Mouse (Mus musculus) skeletal muscle tissue, adult 2 months (tissue): Measurements from ENCODE around the gene Mrps36.
A peak's percentile ranks its signal among the peaks of the same experiment; 100 is the strongest.
"Not testable (repeated sequence)": the region's sequence is repeated elsewhere in the genome, so short reads cannot be mapped to it uniquely, and the experiment has no call there.

Experiments
- DNase-seq: peaks from one replicate; pipeline ENCODE4 v3.0.0-alpha.2; 2012; ENCODE audit warnings: low read depth, low spot score

Gene Mrps36

DNA sequence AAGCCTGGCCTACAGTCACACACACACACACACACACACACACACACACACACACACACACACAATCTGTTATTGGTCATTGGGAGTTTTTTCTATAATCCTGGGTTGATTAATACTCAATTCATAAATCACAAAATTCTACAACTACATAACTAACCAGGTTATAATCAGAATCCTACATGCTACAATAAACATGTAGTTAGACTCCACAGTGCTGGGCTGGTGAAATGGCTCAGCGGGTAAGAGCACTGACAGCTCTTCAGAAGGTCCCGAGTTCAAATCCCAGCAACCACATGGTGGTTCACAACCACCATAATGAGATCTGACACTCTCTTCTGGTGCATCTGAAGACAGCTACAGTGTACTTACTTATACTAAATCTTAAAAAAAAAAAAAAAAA, 11.7 kb downstream of the Mrps36 start:
- no peak for DNase-seq

DNA sequence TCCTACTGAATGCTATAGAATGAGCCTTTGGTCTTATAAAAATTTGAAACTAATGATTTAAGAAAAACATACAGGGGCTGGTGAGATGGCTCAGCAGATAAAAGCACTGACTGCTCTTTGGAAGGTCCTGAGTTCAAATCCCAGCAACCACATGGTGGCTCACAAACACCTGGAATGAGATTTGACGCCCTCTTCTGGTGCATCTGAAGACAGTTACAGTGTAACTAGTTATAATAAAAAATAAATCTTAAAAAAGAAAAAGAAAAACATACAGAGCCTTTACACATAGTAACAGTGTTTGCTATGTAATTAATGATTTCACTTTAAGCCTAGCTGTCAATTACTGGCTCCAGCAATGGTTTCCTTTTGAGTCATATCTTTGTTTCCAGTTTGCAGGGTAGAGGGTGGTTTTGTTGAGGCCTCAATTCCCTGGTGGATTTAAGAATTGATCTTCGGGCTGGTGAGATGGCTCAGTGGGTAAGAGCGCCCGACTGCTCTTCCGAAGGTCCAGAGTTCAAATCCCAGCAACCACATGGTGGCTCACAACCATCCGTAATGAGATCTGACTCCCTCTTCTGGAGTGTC, 12.9 kb downstream of the Mrps36 start:
- DNase-seq = not testable (repeated sequence)

DNA sequence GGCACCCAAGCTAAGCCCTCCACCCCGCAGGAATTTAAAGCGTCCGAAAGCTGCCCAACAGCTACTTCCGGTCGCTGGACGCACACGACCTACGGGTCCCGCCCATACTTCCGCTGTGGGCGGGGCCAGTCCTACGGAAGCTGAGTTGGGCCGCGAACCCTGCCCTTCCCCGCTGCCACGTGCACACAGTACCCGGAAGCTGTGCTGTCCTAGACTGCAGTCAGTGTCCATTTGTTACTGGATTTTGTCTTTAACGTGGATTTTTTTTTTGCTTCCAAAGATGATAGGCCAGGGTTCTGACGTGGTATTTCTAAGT, 13.6 kb downstream of the Mrps36 start, which contains the start of gene Cdk7:
Gene Cdk7 (minus strand): TSS at position 79 of the 316 bp plus-strand sequence.
- DNase-seq = peak; percentile 91

DNA sequence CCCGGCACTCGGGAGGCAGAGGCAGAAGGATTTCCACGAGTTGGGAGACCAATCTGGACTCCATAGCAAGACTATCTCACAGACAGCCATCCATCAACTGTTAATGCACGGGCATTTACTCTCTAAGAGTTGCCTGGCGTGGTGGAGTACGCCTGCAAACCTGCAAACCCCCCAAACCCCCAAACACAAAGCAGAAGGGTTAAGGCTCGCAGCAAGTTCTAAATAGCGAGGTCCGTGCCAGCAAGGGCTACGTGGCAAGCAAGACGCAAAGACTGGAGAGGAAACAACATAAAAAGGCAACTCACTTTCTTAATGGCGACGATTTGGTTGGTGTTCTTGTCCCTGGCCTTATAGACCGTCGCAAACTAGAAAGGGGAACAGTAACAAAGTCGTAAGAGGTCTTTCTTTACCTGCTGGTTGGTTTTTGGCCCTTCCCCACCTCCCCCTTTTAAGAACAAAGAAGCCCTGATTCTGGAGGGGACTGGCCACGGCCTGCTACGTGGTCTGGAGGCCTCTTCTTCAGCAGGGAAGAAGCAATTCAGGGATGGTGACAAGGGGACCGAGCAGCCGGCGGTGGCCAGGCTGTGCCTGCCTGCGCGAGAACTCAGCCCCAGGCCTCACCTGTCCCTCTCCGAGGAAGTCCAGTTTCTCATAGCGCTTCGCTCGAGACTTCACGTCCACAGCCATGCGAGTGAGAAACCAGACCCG, 14.2 kb downstream of the Mrps36 start:
- no peak for DNase-seq

DNA sequence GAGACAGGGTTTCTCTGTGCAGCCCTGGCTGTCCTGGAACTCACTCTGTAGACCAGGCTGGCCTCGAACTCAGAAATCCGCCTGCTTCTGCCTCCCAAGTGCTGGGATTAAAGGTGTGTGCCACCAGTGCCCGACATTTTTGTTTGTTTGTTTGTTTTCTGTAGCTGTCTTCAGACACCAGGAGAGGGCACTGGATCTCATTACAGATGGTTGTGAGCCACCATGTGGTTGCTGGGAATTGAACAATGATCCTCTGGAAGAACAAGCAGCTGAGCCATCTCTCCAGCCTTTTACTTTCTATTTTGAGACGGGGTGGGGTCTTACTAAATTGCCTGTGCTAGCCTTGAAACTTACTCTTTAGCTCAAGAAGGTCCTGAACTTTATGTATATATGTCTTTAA, 15.9 kb downstream of the Mrps36 start:
- not testable (repeated sequence) for DNase-seq

DNA sequence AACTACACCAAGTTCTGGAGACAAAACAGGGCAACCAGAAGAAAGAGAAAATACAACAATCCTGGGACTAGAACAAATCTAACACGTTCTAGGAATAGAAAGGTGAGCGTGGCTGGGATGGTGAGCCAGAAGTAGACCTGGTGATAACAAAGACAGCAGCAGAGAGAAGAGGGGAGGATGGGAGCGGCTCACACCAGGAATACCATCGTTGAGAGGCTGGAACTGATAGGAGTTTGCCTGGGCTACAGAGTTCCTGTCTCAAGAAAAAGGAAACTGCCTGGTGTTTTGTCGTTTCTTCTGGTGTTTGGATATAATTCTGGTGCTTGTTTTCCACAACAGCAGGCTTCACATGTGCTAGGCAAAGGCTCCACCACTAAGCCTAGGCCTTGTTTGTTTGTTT, 16.4 kb downstream of the Mrps36 start:
- no peak for DNase-seq

DNA sequence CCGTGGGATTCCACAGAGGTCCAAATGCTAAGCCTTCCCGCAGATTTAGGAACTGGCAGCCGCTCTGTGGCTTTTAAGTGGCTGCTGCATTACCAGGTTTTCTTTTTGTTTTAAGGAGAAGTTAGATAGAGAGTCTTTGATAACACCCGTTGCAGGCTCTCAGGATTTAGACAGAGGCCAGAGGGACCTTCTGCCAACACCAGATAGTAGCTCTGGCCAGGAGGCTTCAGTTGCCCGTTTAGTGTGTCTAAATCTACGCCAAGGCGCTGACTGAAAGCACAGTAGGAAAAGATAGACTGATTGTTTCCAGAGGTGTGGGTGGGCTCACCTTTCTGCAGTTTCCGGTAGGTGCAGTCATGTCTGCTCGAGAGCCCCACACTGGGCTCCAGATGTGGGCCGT, 19.3 kb downstream of the Mrps36 start:
- no peak for DNase-seq

DNA sequence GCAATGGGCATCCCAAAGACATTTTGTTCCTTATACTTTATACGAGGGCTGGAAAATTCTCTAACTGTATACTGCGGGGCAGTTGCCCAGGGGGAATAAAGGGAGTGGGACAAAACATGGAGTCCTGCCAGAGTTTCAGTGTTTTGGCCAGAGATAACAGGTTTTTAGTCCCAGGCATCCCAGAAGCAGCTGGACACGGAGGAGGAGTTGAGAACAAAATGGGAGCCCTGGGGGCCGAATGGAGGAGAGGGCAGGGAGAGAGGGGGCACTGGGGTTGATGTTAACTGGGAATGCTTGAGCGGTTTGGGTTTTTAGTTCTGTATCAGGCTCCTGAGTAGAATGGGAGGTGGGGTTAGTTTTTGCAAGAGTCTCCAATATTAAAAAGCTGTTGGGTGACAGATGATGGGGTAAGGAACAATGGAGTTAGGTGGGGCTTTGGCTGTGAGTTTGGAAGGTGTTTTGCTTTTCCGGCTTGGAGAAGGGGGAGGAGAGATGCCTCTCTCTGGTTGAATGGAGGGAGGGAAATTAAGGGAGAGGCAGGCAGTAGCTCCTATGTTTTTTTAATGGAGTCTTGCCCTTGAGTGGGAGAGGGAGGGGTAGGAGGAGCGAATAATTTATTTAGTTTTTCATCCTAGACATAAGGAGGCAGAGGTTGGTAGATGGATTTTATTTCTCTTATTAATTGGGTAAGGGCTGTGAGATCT, 20.3 kb downstream of the Mrps36 start:
- no peak for DNase-seq

DNA sequence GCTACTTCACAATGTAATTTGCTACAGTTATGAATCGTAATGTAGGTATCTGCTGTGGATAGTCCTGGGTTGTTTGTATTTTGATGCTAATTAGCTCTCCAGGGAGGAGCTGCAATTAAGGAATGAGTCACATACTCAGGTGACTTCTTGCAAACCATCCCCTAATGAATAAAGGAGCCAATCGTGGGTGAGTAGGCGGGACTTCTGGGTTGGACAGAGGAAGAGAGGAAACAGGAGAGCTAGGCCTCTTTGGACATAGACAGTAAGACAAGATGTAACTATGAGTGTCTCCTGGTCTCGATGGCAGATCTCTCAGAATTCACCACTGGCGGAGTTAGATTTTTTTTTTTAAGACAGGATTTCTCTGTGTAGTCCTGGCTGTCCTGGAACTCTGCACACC, 22.8 kb downstream of the Mrps36 start:
- no peak for DNase-seq

DNA sequence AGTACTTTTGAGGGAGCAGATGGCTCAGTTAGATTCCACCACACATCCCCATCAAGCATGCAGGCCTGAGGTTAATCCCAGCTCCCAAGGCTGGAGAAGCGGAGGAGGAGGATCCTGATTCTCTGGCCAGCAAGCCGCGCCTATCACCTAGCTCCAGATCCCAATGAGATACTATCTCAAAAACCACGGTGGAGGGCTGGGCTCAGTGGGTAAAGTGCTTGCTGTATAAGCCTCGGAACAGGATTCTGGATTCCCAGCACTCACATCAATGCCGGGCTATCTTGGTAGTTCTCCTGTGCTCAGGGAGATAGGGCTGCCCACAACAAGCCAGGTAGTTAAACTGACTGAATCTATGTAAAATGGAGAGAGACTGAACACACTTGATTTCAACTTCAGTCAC, 29.0 kb downstream of the Mrps36 start:
- no peak for DNase-seq

DNA sequence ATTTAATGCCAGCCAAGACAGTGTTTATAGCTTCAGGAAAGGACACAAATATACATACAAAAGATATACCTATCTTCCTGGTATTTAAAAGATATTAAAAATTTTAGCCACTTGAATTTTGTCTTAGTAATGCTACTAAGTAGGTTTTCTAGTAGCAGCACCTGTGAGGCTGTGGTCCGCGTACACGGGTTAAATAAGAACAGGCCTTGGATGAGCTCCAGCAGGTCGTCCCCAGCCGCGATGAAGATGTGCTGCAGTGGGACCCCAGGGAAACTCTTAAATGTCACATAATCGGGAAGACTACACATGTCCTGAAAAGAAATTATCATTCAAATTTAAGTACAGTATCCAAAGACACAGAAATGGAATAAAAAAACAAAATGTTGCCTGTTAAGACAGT, 38.3 kb downstream of the Mrps36 start:
- DNase-seq = no peak

DNA sequence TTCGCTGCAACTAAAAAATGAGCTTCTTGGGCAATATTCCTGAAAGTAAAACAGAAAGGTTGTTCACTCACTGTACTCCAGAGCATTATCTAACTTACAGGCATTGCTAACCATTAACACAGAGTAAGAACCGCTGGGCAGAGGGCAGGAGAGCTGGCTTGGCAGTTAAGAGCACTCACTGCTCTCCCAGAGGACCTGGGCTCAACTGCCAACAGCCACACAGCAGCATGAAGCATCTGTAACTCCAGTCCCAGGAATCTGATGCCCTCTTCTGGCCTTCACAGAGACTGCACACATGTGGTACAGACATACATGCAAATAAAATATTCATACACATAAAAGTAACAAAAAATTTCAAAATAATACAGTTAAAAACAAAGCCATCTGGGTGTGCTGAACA, 41.0 kb downstream of the Mrps36 start:
- no peak for DNase-seq

DNA sequence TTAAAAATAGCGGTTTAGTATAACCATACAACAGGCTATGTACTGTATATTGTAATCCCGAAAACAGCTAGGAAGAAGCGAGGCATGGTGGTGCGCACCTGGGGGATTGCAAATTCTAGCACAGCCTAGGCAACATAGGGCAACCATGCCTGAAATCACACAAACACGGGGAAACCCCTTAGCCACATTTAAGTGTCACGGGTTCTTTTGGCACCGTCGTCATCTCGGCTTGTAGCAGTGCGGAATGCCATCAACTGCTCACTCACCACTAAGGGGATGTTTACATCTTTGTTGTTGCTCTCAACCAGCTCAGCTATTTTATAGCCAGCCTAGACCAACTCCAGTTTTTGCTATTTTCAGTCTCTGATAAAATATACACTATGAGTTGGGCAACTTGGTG, 45.6 kb downstream of the Mrps36 start:
- DNase-seq = no peak

DNA sequence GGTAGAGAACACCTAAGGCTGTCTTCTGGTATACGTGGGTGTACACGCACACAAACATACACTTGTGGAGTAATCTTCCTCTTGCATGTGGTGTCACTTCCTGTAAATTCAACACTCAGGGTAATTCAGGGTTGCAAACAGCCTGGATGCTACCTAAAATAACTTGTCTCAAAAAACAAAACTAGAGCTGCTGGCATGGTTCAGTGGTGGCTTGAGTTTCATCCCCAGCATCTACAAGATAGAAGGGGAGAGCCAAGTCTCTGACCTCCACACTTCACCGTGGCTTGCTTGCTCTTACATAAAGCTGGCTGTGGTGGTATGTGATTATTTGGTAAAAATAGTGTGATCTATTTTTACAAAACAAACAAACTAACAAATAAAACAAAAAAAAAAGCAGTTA, 46.9 kb downstream of the Mrps36 start:
- DNase-seq = peak; percentile 74

DNA sequence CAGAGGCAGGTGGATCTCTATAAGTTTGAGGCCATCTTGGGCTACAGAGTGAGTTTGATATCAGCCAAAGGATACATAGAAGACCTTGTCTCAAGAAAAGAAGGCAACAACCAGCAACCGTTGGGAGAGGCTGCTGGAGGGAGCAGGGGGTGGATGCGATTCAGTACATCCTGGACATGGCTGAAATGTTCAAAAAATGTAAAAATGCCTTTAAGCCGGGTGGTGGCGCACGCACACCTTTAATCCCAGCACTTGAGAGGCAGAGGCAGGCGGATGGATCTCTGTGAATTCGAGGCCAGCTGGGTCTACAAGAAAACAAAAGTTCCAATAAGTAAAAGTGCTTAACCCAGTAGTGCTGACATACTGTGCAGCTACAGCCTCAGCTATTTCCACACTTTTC, 56.9 kb downstream of the Mrps36 start:
- DNase-seq = no peak
